ENCODE assay signal across 8 mouse cellular contexts in the genomic region with DNA sequence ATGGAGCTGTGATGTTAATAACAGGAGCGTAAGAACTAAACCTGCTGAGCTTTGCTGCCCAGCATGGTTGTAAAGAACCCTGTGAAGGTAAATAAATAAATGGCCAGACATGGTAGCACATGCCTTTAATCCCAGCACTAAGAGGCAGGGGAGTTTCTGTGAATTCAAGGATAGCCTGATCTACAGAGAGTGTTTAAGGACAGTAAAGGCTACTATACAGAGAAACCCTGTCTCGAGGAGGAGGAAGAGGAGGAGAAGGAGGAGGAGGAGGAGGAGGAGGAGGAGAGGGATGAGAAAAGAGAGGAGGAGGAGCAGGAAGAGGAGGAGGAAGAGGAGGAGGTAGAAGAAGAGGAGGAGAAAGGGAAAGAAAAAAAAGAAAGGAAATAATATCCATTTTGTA. TPM values are rescaled to one million over a fixed set of nuclear protein-coding genes. Genes with fewer than 3 reads are reported as not detected.
A peak's percentile ranks its signal among the peaks of the same experiment; 100 is the strongest.
DNase-seq lines count a peak whose midpoint lies in the region; ATAC-seq and TF ChIP-seq lines count a peak whose summit lies in the region.

No protein-coding gene starts in this region.

- no peak for TF ChIP-seq CTCF in left cerebral cortex, adult 2 months (IDR thresholded peaks at IDR 0.05)

- no peaks in the 10 kb centered on the region for H3K27me3 ChIP-seq in embryonic facial prominence, embryonic 15.5 days
- no peaks in the 10 kb centered on the region for H3K27me3 ChIP-seq in limb, embryonic 11.5 days (ENCODE audit: control insufficient read depth, insufficient read depth, low read length)

- no peak for DNase-seq in left cerebral cortex, adult 2 months (ENCODE audit: extremely low spot score in 1 of 2, low spot score in 2 of 2)
- DNase-seq in left cerebral cortex, postnatal 25 days (ENCODE audit: low spot score in 2 of 2): no peak
- no peak for DNase-seq in limb, embryonic 11.5 days (ENCODE audit: low spot score)
- peak; percentile 13 for DNase-seq in retina, embryonic 14.5 days (ENCODE audit: low spot score)
- DNase-seq in thymus, postnatal 14 days: no peak
- no peak for DNase-seq in left cerebral cortex, adult 8-10 months (ENCODE audit: low spot score in 2 of 2)

- H3K9ac ChIP-seq in embryonic facial prominence, embryonic 15.5 days: no peak overlapping the region
- H3K9ac ChIP-seq in limb, embryonic 11.5 days (ENCODE audit: low read length): no peak overlapping the region

- peaks cover 19% of the 10 kb centered on the region for H3K4me1 ChIP-seq in embryonic facial prominence, embryonic 15.5 days
- H3K4me1 ChIP-seq in limb, embryonic 11.5 days (ENCODE audit: control insufficient read depth, insufficient read depth, low read length): peaks cover 9% of the 10 kb centered on the region; the same call in 1 of the 2 replicates

- H3K9me3 ChIP-seq in embryonic facial prominence, embryonic 15.5 days (replicated peaks): no peaks in the 10 kb centered on the region
- no peaks in the 10 kb centered on the region for H3K9me3 ChIP-seq in limb, embryonic 11.5 days (ENCODE audit: control insufficient read depth, low read length)

- peak overlapping the region; percentile 60; the same call in 1 of the 2 replicates for H3K27ac ChIP-seq in left cerebral cortex, adult 2 months
- peak overlapping the region; percentile 48 for H3K27ac ChIP-seq in embryonic facial prominence, embryonic 15.5 days (replicated peaks)
- no peak overlapping the region for H3K27ac ChIP-seq in limb, embryonic 11.5 days (replicated peaks; ENCODE audit: low read depth, low read length)

- ATAC-seq in embryonic facial prominence, embryonic 15.5 days (ENCODE audit: insufficient number of reproducible peaks, low FRiP score, low TSS enrichment, low read depth): no peak
- ATAC-seq in limb, embryonic 11.5 days (ENCODE audit: insufficient number of reproducible peaks, low FRiP score, low TSS enrichment, low read depth): no peak
- ATAC-seq in granulocyte monocyte progenitor cell, adult 5-6 weeks (replicated peaks; ENCODE audit: poor library complexity, severe bottlenecking): no peak

- 47% methylated on average over 2 of the region's 2 CpGs for WGBS in embryonic facial prominence, embryonic 15.5 days
- WGBS in limb, embryonic 11.5 days: 42% methylated on average over 2 of the region's 2 CpGs

- 0 out of 2 replicates have a peak, but pooled peaks cover 5% of the 10 kb centered on the region for H3K36me3 ChIP-seq in embryonic facial prominence, embryonic 15.5 days
- H3K36me3 ChIP-seq in limb, embryonic 11.5 days (ENCODE audit: control insufficient read depth, insufficient read depth, low read length): no peaks in the 10 kb centered on the region

- H3K4me3 ChIP-seq in left cerebral cortex, adult 2 months: peak overlapping the region; percentile 55
- peak overlapping the region; percentile 52 for H3K4me3 ChIP-seq in embryonic facial prominence, embryonic 15.5 days (replicated peaks)
- H3K4me3 ChIP-seq in limb, embryonic 11.5 days (ENCODE audit: low read depth, low read length): no peak overlapping the region; the same call in 1 of the 2 replicates

- intact Hi-C loops in left cerebral cortex, adult 2 months (cut with DNase I): no loop called here
- intact Hi-C loops in left cerebral cortex, postnatal 25 days (cut with DNase I): loop anchor here (5.0 kb wide), 1 partner anchor 54 kb away; no protein-coding TSS in a partner anchor

- peak overlapping the region; percentile 86 for H3K4me2 ChIP-seq in embryonic facial prominence, embryonic 15.5 days (replicated peaks)
- H3K4me2 ChIP-seq in limb, embryonic 11.5 days (ENCODE audit: low read depth, severe bottlenecking): peak overlapping the region; percentile 95

RNA-seq across cellular contexts. Expression of a gene that starts 0.4 kb away (rescaled TPM):
- 1 to 10 TPM; 2.7 to 4.4 TPM for total RNA-seq in left cerebral cortex, adult 2 months (2021)
- 1 to 10 TPM; 2.5 to 3.2 TPM for total RNA-seq in left cerebral cortex, postnatal 25 days (2021)
- 6.8 and 8.1 TPM in 2 replicates for polyA plus RNA-seq in embryonic facial prominence, embryonic 15.5 days (2015; fragmentation: Nextera tagmentation; extraction: Ambion mirVana)
- polyA plus RNA-seq in limb, embryonic 11.5 days (2014; fragmentation: Nextera tagmentation; extraction: Ambion mirVana): 5.3 and 8.7 TPM in 2 replicates
- 1 to 10 TPM; 3.3 to 5.0 (median 4.1) TPM for total RNA-seq in left cerebral cortex, adult 8-10 months (2022)
- 1.4 and 1.8 TPM in 2 replicates for total RNA-seq in granulocyte monocyte progenitor cell, adult 5-6 weeks (2014; fragmentation: Nextera tagmentation)
- total RNA-seq in granulocyte monocyte progenitor cell, adult 5-6 weeks (2017): 1.4 and 2.6 TPM in 2 replicates

RNA-seq across cellular contexts. Expression of a gene that starts 26.0 kb away (rescaled TPM):
- total RNA-seq in left cerebral cortex, adult 2 months (2021): 10 to 100 TPM; 17.1 to 18.2 TPM
- total RNA-seq in left cerebral cortex, postnatal 25 days (2021): 10 to 100 TPM; 15.1 to 16.3 TPM
- polyA plus RNA-seq in embryonic facial prominence, embryonic 15.5 days (2015; fragmentation: Nextera tagmentation; extraction: Ambion mirVana): 25.6 and 27.7 TPM in 2 replicates
- polyA plus RNA-seq in limb, embryonic 11.5 days (2014; fragmentation: Nextera tagmentation; extraction: Ambion mirVana): 4.6 and 5.2 TPM in 2 replicates
- total RNA-seq in left cerebral cortex, adult 8-10 months (2022): 10 to 100 TPM; 13.7 to 18.3 (median 15.8) TPM
- total RNA-seq in granulocyte monocyte progenitor cell, adult 5-6 weeks (2014; fragmentation: Nextera tagmentation): not detected in 2 replicates
- total RNA-seq in granulocyte monocyte progenitor cell, adult 5-6 weeks (2017): not detected in 2 replicates

Comparison
In these comparisons a context has a peak if more than half of its experiments do, and no peak if none do; other contexts are left out.
1. RNA of a gene that starts 26.0 kb away (total RNA-seq): 17.1 to 18.2 TPM in left cerebral cortex, adult 2 months, 13.7 to 18.3 TPM in left cerebral cortex, adult 8-10 months and 15.1 to 16.3 TPM in left cerebral cortex, postnatal 25 days; not detected in granulocyte monocyte progenitor cell, adult 5-6 weeks; every median in the first group is over 10 times any median in the second.